Mouse (Mus musculus) ES-Bruce4 (cell line): ENCODE data around the gene Slc4a7.

Source experiments
- CTCF ChIP-seq: IDR thresholded peaks from one replicate; pipeline ENCODE4 v1.8.1; 2011; ENCODE audit warnings: low read depth, low read length
- POLR2A ChIP-seq: IDR thresholded peaks from one replicate; pipeline ENCODE4 v1.8.1; 2011; ENCODE audit warnings: low read length; ENCODE audit not compliant: insufficient read depth

DNA sequence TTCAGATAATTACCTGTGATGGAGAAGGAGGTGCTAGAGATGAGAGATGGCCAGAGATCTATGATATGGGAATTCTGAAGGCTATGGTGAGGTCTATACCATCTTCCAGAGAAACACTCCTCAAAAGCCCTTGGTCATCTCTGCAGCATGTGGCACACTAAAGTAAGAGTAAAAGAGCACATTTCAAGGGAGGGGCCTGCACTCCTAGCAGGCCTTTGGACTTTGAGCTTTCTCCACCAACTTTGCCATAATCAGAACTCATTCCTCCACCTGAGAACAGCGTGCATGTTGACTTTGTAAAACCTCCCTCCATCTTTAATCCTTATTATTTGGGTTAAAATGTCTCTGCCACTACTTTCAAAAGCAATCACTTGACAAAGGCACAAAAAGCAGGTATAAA lies 31.5 kb upstream of the Slc4a7 start:
- TF ChIP-seq CTCF (no peak), POLR2A (no peak)
